Mouse (Mus musculus): ENCODE results near the gene Klf15. TPM values are rescaled to one million over a fixed set of nuclear protein-coding genes. Genes with fewer than 3 reads are reported as not detected.

The Klf15 gene
- polyA plus RNA-seq, 1 experiment = 55.7 TPM

DNA sequence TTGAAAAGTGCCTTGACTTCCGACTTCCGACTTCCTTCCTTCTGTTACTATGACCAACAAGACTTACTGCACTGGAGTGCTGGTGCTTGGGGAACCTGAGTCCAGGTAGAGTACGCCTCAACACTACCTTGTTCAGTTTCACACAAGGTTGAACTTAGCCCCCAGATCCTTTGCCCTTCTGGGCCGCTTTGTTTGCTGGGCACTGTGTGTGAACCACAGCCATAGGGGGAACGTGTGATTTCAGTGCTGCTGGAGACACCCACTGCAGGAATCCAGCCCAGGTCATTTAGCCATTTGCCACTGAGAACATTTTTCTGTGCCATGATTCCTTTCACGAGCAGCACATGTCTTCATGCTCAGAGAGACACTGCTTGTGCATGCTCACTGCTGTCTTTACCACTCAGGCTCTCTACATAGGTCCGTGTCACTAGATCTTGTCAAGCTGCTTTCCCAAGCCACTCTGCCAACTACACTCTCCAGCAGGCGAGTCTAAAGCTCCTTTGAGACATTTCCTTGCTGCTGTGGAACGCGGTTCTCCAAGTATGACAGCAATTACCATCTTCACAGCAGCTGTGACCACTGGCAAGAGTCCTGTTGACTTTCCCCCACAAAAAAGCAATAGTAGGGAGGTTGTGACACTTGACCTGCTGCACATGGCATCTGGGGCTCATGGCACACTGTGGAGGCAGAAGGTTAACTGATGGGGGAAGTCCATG is 26.0 kb upstream of the Klf15 start:
- Histone ChIP-seq H3K4me3 (replicated peaks; ENCODE audit: extremely low read depth, low read depth, low read length) (no peak overlapping the region), H3K4me1 (ENCODE audit: control insufficient read depth, insufficient read depth, low read length) (no peaks in the 10 kb centered on the region)
- no peak for DNase-seq
- 75% methylated on average over 10 of the region's 10 CpGs for WGBS
- TF ChIP-seq POLR2A (IDR thresholded peaks at IDR 0.05; ENCODE audit: borderline replicate concordance, extremely low read depth, low read depth, low read length) = no peak
- no peak for TF ChIP-seq CTCF (IDR thresholded peaks at IDR 0.05; ENCODE audit: insufficient read depth, low read length)

- Histone ChIP-seq H3K4me1 (ENCODE audit: control insufficient read depth, insufficient read depth, low read length) (no peaks in the 10 kb centered on the region), H3K4me3 (replicated peaks; ENCODE audit: extremely low read depth, low read depth, low read length) (no peak overlapping the region)
- TF ChIP-seq CTCF (IDR thresholded peaks at IDR 0.05; ENCODE audit: insufficient read depth, low read length) (no peak), POLR2A (IDR thresholded peaks at IDR 0.05; ENCODE audit: borderline replicate concordance, extremely low read depth, low read depth, low read length) (no peak)
- WGBS = 83% methylated on average over 3 of the region's 3 CpGs
- DNase-seq = no peak
These were observed 25.3 kb upstream of the Klf15 start for GRCm38 (mm10) chr6:90437041-90437440.

- H3K4me1 ChIP-seq (ENCODE audit: control insufficient read depth, insufficient read depth, low read length) = no peaks in the 10 kb centered on the region
- no peak overlapping the region for H3K4me3 ChIP-seq (replicated peaks; ENCODE audit: extremely low read depth, low read depth, low read length)
- no peak for DNase-seq
- WGBS = 66% methylated on average over 4 of the region's 4 CpGs
- no peak for TF ChIP-seq CTCF (IDR thresholded peaks at IDR 0.05; ENCODE audit: insufficient read depth, low read length)
- TF ChIP-seq POLR2A (IDR thresholded peaks at IDR 0.05; ENCODE audit: borderline replicate concordance, extremely low read depth, low read depth, low read length) = no peak
These were observed 15.5 kb upstream of the Klf15 start for GRCm38 (mm10) chr6:90446883-90447282.

DNA sequence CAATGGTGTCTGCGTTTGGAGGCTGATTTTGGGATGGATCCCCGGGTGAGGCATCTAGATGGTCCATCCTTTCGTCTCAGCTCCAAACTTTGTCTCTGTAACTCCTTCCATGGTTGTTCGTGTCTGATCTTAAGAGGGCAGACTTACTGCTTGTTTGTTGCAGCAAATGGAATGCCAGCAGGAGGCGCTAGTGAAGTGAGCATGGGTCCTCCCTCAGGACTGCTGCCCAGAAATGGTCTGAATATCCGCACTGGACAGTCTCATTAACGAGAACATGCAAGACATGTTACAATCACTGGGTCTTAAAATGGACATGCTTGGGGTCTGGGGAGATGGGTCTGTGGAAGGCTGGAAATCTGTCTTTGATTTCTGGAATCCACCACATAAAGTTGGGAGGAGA is 12.2 kb upstream of the Klf15 start:
- Histone ChIP-seq H3K4me3 (replicated peaks; ENCODE audit: extremely low read depth, low read depth, low read length) (no peak overlapping the region), H3K4me1 (ENCODE audit: control insufficient read depth, insufficient read depth, low read length) (no peaks in the 10 kb centered on the region)
- 13% methylated on average over 7 of the region's 7 CpGs for WGBS
- no peak for TF ChIP-seq POLR2A (IDR thresholded peaks at IDR 0.05; ENCODE audit: borderline replicate concordance, extremely low read depth, low read depth, low read length)
- peak; percentile 94 for TF ChIP-seq CTCF (IDR thresholded peaks at IDR 0.05; ENCODE audit: insufficient read depth, low read length)
- DNase-seq = peak; percentile 87

- DNase-seq = peak; percentile 50
- TF ChIP-seq POLR2A (IDR thresholded peaks at IDR 0.05; ENCODE audit: borderline replicate concordance, extremely low read depth, low read depth, low read length) (no peak), CTCF (IDR thresholded peaks at IDR 0.05; ENCODE audit: insufficient read depth, low read length) (no peak)
- no peak overlapping the region for H3K4me3 ChIP-seq (replicated peaks; ENCODE audit: extremely low read depth, low read depth, low read length)
- no peaks in the 10 kb centered on the region for H3K4me1 ChIP-seq (ENCODE audit: control insufficient read depth, insufficient read depth, low read length)
- WGBS = 48% methylated on average over 5 of the region's 5 CpGs
These were observed 11.7 kb upstream of the Klf15 start for GRCm38 (mm10) chr6:90450697-90451096.

- WGBS = 87% methylated on average over 5 of the region's 5 CpGs
- no peak for DNase-seq
These were observed 10.9 kb upstream of the Klf15 start for GRCm38 (mm10) chr6:90451512-90451911.

DNA sequence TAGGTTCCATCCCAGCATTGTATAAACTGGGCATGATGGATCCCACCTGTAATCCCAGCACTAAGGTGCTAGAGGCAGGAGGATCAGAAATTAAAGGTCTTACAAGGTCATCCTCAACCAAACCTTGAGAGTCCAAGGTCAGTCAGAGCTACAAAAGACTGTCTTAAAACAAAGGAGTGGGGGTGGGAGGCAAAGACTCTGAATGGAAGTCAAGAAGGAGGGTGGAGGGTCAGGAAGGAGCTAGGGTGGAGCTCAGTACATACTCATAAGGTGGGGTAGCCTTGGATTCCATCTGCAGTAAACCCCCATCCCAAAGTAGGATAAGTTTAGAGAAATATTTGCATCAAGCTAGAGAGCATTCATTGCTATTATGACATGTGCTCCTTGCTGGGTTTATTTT is 9.8 kb upstream of the Klf15 start:
- no peaks in the 10 kb centered on the region for H3K4me1 ChIP-seq (ENCODE audit: control insufficient read depth, insufficient read depth, low read length)
- no peak for DNase-seq
- H3K4me3 ChIP-seq (replicated peaks; ENCODE audit: extremely low read depth, low read depth, low read length) = no peak overlapping the region
- TF ChIP-seq POLR2A (IDR thresholded peaks at IDR 0.05; ENCODE audit: borderline replicate concordance, extremely low read depth, low read depth, low read length) (no peak), CTCF (IDR thresholded peaks at IDR 0.05; ENCODE audit: insufficient read depth, low read length) (no peak)

More at GRCm38 (mm10) chr6:90451512-90451911, 10.9 kb upstream of the Klf15 start:
- Histone ChIP-seq H3K4me1 (ENCODE audit: control insufficient read depth, insufficient read depth, low read length) (no peaks in the 10 kb centered on the region), H3K4me3 (replicated peaks; ENCODE audit: extremely low read depth, low read depth, low read length) (no peak overlapping the region)
- TF ChIP-seq CTCF (IDR thresholded peaks at IDR 0.05; ENCODE audit: insufficient read depth, low read length) = no peak
- TF ChIP-seq POLR2A (IDR thresholded peaks at IDR 0.05; ENCODE audit: borderline replicate concordance, extremely low read depth, low read depth, low read length) = no peak

DNA sequence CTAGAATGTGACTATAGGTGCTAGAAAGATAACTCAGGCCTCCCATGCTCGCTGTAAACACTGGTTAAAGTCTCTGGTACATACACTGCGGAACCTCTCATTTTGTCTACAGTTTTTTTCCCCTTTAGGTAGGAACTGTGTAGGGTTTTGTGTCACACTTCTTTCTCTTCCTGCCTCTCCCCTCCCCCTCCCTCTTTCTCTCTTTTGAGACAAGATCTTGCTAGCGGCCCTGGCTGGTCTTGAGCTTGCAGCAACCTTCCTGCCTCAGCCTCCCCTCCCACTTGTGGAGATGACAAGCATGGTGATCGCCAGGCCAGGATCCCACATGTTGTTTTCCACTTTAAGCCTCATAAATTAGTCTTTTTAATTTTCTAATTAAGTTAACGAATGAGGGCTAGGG is 8.6 kb upstream of the Klf15 start:
- WGBS = 89% methylated on average over 5 of the region's 5 CpGs
- no peak overlapping the region for H3K4me3 ChIP-seq (replicated peaks; ENCODE audit: extremely low read depth, low read depth, low read length)

DNA sequence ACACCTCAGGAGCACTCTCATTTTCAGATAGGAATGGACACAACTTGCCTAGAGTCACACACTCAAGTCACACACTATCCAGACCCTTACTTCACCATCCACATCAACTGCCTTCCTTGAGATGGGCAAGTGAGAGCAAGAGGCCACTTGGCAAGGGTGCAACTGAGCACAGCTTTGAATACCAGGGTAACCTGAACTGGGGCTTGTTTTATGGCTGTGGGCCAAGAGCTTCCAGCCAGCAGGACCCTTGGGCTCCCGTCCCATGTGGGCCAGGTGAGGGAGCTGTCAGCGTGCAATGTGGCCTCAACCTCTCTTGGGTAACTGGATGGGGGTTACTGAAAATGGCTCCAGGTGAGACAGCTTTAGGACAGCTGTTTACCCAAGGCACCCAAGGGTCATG is 5.0 kb upstream of the Klf15 start:
- peaks cover 3% of the 10 kb centered on the region; the same call in 1 of the 2 replicates for H3K4me1 ChIP-seq (ENCODE audit: control insufficient read depth, insufficient read depth, low read length)
- no peak overlapping the region for H3K4me3 ChIP-seq (replicated peaks; ENCODE audit: extremely low read depth, low read depth, low read length)
- 69% methylated on average over 2 of the region's 2 CpGs for WGBS
- no peak for TF ChIP-seq POLR2A (IDR thresholded peaks at IDR 0.05; ENCODE audit: borderline replicate concordance, extremely low read depth, low read depth, low read length)
- TF ChIP-seq CTCF (IDR thresholded peaks at IDR 0.05; ENCODE audit: insufficient read depth, low read length) = no peak
- no peak for DNase-seq

More for the DNA sequence above, 8.6 kb upstream of the Klf15 start:
- H3K4me1 ChIP-seq (ENCODE audit: control insufficient read depth, insufficient read depth, low read length) = no peaks in the 10 kb centered on the region
- TF ChIP-seq CTCF (IDR thresholded peaks at IDR 0.05; ENCODE audit: insufficient read depth, low read length) (no peak), POLR2A (IDR thresholded peaks at IDR 0.05; ENCODE audit: borderline replicate concordance, extremely low read depth, low read depth, low read length) (no peak)
- DNase-seq = no peak

DNA sequence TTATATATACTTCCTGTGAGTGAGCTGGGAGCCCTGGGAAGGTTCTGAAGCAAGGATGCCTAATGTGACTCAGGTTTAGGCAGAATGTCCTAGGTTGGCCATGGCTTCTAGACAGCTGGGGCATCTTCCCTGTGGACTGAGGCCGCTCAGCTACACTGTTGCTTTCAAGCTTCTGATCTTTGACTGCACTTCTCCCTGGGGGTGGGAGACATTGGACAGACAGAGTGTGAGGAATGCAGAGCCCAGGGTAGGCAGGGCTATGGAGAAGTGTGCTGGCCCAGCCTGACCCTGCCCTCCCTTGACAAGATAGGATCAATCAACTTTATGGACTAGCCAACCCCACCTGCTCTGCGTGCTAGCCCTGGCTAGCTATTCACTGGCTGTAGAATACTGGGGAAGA is 1.2 kb upstream of the Klf15 start:
- DNase-seq = no peak
- Histone ChIP-seq H3K4me3 (replicated peaks; ENCODE audit: extremely low read depth, low read depth, low read length) (no peak overlapping the region), H3K4me1 (ENCODE audit: control insufficient read depth, insufficient read depth, low read length) (peaks cover 21% of the 10 kb centered on the region)
- no peak for TF ChIP-seq POLR2A (IDR thresholded peaks at IDR 0.05; ENCODE audit: borderline replicate concordance, extremely low read depth, low read depth, low read length)
- TF ChIP-seq CTCF (IDR thresholded peaks at IDR 0.05; ENCODE audit: insufficient read depth, low read length) = no peak
- WGBS = 63% methylated on average over 2 of the region's 2 CpGs

All from lung, adult 2 months (tissue).